Mouse (Mus musculus) thymus, adult 2 months (tissue): ENCODE data around the gene Ripk3.

Source experiments
- CTCF ChIP-seq: fragments of 200-500 bp; IDR thresholded peaks from 2 replicates; pipeline ENCODE4 v1.5.1; 2012; ENCODE audit warnings: mild to moderate bottlenecking, control low read depth, low read length, moderate library complexity, borderline replicate concordance; ENCODE audit not compliant: control insufficient read depth, poor library complexity, insufficient read depth; ENCODE audit errors: extremely low read depth
- POLR2A ChIP-seq: fragments of 200-500 bp; IDR thresholded peaks from 2 replicates; pipeline ENCODE4 v1.6.1; 2012; ENCODE audit warnings: mild to moderate bottlenecking, low read length, control low read depth, moderate library complexity; ENCODE audit not compliant: control insufficient read depth, poor library complexity, insufficient read depth; ENCODE audit errors: extremely low read depth

GRCm38 (mm10) chr14:55834808-55835533 lies 46.3 kb upstream of the Ripk3 start:
- TF ChIP-seq POLR2A (no peak), CTCF (no peak)
